Mouse (Mus musculus) embryonic facial prominence, embryonic 15.5 days (tissue): ENCODE results near the gene Tbl1xr1. TPM values are rescaled to one million over a fixed set of nuclear protein-coding genes. Genes with fewer than 3 reads are reported as not detected.

Source experiments
- ATAC-seq: fragments of 200-750 bp; cut with Nextera tagmentation; 2 replicates; pipeline ENCODE4 v1.8.0; 2017; ENCODE audit warnings: low read depth, moderate TSS enrichment; ENCODE audit not compliant: insufficient number of reproducible peaks, low FRiP score, low TSS enrichment
- H3K27ac ChIP-seq: fragments of 300-500 bp; sonication (generic); replicated peaks from 2 replicates; pipeline ENCODE4 v1.5.1; 2015; ENCODE audit warnings: mild to moderate bottlenecking, inconsistent platforms
- H3K27me3 ChIP-seq: fragments of 300-500 bp; sonication (generic); 2 replicates; pipeline ENCODE4 v1.6.1; 2015; ENCODE audit warnings: inconsistent platforms
- H3K36me3 ChIP-seq: fragments of 300-500 bp; sonication (generic); 2 replicates; pipeline ENCODE4 v1.6.1; 2015; ENCODE audit warnings: mild to moderate bottlenecking, inconsistent platforms
- H3K4me1 ChIP-seq: fragments of 300-500 bp; sonication (generic); 2 replicates; pipeline ENCODE4 v1.6.1; 2015; ENCODE audit warnings: inconsistent platforms
- H3K4me2 ChIP-seq: fragments of 300-500 bp; sonication (generic); replicated peaks from 2 replicates; pipeline ENCODE4 v1.6.1; 2015; ENCODE audit warnings: mild to moderate bottlenecking, inconsistent platforms
- H3K4me3 ChIP-seq: fragments of 300-500 bp; sonication (generic); replicated peaks from 2 replicates; pipeline ENCODE4 v1.5.1; 2015; ENCODE audit warnings: mild to moderate bottlenecking, inconsistent platforms
- H3K9ac ChIP-seq: fragments of 300-500 bp; sonication (generic); 2 replicates; pipeline ENCODE4 v1.6.1; 2015; ENCODE audit warnings: inconsistent platforms
- H3K9me3 ChIP-seq: fragments of 300-500 bp; sonication (generic); replicated peaks from 2 replicates; pipeline ENCODE4 v1.6.1; 2016; ENCODE audit warnings: inconsistent platforms
- WGBS: fragments of 180-500 bp; shearing (Covaris S2); methylation state at CpG from one replicate; pipeline ENCODE4 v1.1.7; 2015; 5-methylcytosine and 5-hydroxymethylcytosine counted together
- polyA plus RNA-seq: library from polyadenylated mRNA; unstranded; fragments of >200 nt; fragmentation: Nextera tagmentation; extraction: Ambion mirVana; gene quantifications from 2 replicates; pipeline ENCODE4 v1.2.1, GENCODE M21; 2015

The Tbl1xr1 gene
- polyA plus RNA-seq, 1 experiment from 2014 or later: 28.3 TPM

DNA sequence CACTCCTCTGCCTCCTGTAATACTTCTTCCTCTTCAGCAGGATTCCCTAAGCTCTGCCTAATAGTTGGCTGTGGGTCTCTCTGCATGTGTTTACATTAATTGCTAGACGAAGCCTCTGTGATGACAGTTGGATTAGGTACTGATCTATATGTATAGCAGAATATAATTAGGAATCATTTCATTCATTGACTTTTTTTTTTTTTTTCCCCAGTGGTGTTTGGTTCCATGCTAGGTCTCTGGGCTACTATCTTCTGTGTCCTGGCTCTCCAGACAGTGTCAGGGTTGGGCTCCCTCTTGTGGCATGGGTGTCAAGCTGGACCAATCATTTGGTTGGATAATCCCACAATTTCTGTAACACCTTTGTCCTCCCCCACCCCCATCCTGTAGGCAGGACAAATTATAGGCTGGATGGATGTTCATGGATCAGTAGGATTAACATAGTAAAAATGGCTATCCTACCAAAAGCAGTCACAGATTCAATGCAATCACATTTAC, 71.0 kb downstream of the Tbl1xr1 start:
- Histone ChIP-seq H3K27me3 (no peaks in the 10 kb centered on the region), H3K4me2 (no peak overlapping the region), H3K4me3 (no peak overlapping the region), H3K36me3 (no peaks in the 10 kb centered on the region), H3K9me3 (no peaks in the 10 kb centered on the region), H3K4me1 (no peaks in the 10 kb centered on the region), H3K9ac (no peak overlapping the region), H3K27ac (no peak overlapping the region)
- no peak for ATAC-seq
- 63% methylated on average over 1 of the region's 1 CpGs for WGBS

DNA sequence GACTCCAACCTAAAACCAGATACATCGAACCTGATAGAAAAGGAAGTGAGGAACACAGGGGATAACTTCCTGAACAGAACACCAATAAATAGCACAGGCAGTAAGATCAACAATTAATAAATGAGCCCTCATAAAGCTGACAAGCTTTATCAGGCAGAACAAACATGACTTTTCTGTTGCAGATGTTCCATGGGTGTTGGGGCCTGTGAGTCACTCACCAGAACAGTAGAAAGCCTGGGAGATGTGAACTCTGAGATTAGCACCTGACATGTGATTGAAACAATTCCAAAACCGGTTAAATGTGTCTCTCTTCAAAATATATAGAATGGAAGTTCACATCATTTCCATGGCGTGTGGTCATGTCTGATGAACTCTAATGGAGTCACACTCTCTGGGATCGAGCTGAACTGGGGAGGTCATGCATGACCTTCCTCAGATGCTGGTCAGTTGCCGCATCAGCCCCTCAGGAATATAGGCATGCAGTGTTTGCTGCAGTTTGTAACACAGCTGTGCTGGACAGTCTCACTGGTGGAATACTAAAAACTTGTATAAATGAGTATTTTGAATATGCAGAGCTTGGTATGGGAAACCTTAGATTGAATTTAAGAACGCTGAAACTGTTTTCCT, 72.0 kb downstream of the Tbl1xr1 start:
- Histone ChIP-seq H3K4me2 (no peak overlapping the region), H3K27ac (no peak overlapping the region), H3K9me3 (no peaks in the 10 kb centered on the region), H3K27me3 (no peaks in the 10 kb centered on the region), H3K36me3 (no peaks in the 10 kb centered on the region), H3K9ac (no peak overlapping the region), H3K4me3 (no peak overlapping the region), H3K4me1 (no peaks in the 10 kb centered on the region)
- 87% methylated on average over 6 of the region's 6 CpGs for WGBS
- no peak for ATAC-seq

DNA sequence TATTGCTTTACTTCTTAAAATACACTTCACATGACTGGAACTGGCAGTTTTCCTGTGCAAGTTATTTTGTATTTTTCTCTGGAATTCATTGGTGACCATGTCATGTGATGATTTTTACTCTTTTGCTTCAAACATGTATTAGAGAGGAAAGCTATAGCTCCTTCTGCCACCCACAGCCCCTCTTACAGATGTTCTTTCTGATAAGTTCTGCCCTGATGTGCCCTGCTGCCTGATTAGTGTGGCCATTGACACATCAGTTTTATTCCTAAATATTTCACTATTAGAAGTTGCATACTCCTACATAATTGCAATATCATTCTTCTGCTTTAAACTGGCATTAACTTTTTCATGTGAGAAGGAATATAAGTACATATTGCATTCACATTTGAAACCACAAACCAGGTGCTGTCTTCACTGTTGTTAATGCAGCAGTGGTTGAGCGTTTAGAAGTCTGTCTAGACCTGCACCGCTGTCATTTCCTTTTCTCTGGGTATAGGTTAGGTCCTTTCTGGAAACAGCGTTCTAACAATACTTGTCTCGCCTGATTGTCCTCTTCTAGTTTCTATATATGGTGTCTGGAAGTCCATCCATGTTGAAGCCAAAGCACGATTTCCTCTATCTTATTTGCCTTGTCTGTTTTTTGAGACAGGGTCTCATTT, 74.5 kb downstream of the Tbl1xr1 start:
- ATAC-seq: no peak

DNA sequence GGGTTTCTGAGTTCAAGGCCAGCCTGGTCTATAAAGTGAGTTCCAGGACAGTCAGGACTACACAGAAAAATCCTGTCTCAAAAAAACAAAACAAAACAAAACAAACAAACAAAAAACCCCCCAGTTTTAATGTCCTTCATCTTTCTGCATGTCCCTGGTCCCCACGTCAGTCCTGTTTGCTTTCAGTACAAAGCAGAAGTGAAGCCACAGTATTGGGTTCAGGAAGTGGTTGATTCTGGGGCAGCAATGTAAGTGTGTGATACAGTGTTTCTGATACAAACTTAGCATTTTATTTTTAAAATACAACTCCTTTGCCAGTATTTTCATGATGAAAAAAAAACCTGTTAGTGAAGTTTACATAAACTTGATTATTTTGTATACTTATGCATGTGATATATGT, 76.3 kb downstream of the Tbl1xr1 start:
- Histone ChIP-seq H3K27ac (no peak overlapping the region), H3K9me3 (0 out of 2 replicates have a peak, but pooled peaks cover 7% of the 10 kb centered on the region), H3K4me2 (no peak overlapping the region), H3K36me3 (0 out of 2 replicates have a peak, but pooled peaks cover 7% of the 10 kb centered on the region), H3K9ac (no peak overlapping the region), H3K27me3 (no peaks in the 10 kb centered on the region), H3K4me1 (no peaks in the 10 kb centered on the region), H3K4me3 (no peak overlapping the region)
- WGBS: 88% methylated on average over 1 of the region's 1 CpGs
- no peak for ATAC-seq

More for the DNA sequence above, 74.5 kb downstream of the Tbl1xr1 start:
- 82% methylated on average over 5 of the region's 5 CpGs for WGBS
- Histone ChIP-seq H3K27ac (no peak overlapping the region), H3K9ac (no peak overlapping the region), H3K4me1 (no peaks in the 10 kb centered on the region), H3K9me3 (no peaks in the 10 kb centered on the region), H3K4me3 (no peak overlapping the region), H3K4me2 (no peak overlapping the region), H3K27me3 (no peaks in the 10 kb centered on the region), H3K36me3 (0 out of 2 replicates have a peak, but pooled peaks cover under 1% of the 10 kb centered on the region)

DNA sequence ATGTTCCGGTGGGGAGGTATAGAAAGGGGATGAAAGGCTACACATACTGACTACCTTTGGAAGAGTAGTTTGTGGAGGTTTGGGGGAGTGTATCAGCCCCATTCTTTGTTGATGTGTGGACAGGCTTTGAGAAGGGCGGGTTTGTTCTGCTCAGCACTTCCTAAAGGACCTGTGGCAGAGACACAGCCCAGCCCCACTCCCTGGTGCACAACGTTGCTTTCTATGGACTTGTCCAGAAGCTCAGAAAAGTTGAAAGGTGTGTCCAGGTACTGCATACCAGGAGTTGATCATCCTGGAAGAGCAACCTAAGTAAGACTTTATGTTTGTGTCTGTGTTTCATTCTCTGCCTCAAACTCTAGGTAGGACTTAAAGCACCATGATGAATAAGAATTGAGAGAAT, 78.1 kb downstream of the Tbl1xr1 start:
- H3K27ac ChIP-seq: no peak overlapping the region
- no peak for ATAC-seq
- H3K4me3 ChIP-seq: no peak overlapping the region
- 0 out of 2 replicates have a peak, but pooled peaks cover 7% of the 10 kb centered on the region for H3K36me3 ChIP-seq
- 0 out of 2 replicates have a peak, but pooled peaks cover 7% of the 10 kb centered on the region for H3K9me3 ChIP-seq
- H3K27me3 ChIP-seq: no peaks in the 10 kb centered on the region
- 95% methylated on average over 3 of the region's 3 CpGs for WGBS
- H3K4me2 ChIP-seq: no peak overlapping the region
- H3K4me1 ChIP-seq: no peaks in the 10 kb centered on the region
- H3K9ac ChIP-seq: no peak overlapping the region

DNA sequence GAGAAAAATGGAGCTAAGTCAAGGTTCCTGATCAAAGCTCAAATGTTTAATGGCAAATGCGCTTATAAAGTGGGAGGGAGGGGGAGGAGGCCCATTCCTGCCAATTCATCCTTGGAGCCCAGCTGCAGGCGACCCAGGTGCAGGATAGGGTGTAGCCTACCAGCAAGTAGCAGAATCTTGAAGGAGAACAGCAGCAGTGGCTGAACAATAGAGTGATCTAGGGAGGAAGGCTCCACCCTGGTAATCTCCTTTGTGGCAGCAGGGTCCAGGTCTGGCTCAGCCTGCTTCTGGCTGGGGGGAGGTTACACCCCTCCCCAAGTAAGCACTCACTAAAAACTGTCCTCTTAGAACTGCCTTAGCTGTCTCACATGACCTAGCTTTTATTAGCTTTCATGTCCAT, 79.9 kb downstream of the Tbl1xr1 start:
- 0 out of 2 replicates have a peak, but pooled peaks cover 7% of the 10 kb centered on the region for H3K9me3 ChIP-seq
- 77% methylated on average over 2 of the region's 2 CpGs for WGBS

DNA sequence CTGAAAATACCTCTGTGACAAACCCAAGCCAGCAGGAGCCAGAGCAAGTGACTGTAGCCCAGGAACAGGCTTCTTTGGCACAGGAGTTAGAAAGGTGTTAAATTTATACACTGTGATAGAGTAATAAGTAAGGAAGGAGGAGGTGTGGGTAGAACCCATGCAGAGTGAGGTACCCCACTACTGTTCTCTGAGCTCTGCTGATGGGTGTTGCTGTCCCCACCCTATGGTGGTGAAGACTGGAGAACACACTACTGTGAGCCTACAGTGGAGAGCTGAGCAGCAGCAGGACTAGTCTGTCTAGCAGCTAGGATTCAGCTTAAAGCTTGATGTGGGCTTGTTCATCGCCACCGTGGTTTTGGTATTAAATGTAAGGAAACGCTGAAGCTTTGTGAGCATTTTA, 86.5 kb downstream of the Tbl1xr1 start:
- H3K9ac ChIP-seq: no peak overlapping the region
- WGBS: 90% methylated on average over 3 of the region's 3 CpGs
- H3K4me3 ChIP-seq: no peak overlapping the region
- ATAC-seq: no peak
- no peaks in the 10 kb centered on the region for H3K27me3 ChIP-seq
- no peaks in the 10 kb centered on the region for H3K36me3 ChIP-seq
- H3K4me1 ChIP-seq: no peaks in the 10 kb centered on the region
- no peak overlapping the region for H3K4me2 ChIP-seq
- no peaks in the 10 kb centered on the region for H3K9me3 ChIP-seq
- no peak overlapping the region for H3K27ac ChIP-seq

More for the DNA sequence above, 79.9 kb downstream of the Tbl1xr1 start:
- Histone ChIP-seq H3K9ac (no peak overlapping the region), H3K36me3 (0 out of 2 replicates have a peak, but pooled peaks cover 7% of the 10 kb centered on the region), H3K4me1 (no peaks in the 10 kb centered on the region), H3K4me3 (no peak overlapping the region), H3K27me3 (no peaks in the 10 kb centered on the region), H3K4me2 (no peak overlapping the region), H3K27ac (no peak overlapping the region)
- ATAC-seq: no peak

DNA sequence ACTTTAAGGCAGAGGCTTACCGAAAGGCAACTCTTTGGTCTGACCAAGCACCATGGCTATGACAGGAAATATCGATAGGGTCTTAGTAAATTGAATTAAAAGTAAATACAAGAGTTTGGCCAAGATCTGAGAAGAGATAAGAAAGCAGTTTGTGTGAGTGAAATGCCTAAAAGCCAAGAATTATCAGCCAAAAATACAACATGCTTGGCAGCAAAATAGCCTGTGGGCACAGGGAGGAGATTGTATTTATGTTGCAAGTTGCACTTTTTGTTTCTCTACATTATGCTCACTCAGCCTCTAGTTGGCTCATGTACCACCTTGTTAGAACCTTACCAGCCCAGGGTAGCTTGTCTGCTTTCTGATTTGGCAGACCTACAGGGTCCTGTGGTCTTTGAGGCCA, 91.4 kb downstream of the Tbl1xr1 start:
- no peaks in the 10 kb centered on the region for H3K9me3 ChIP-seq
- H3K4me1 ChIP-seq: peaks cover 6% of the 10 kb centered on the region; the same call in 1 of the 2 replicates
- H3K36me3 ChIP-seq: no peaks in the 10 kb centered on the region
- no peaks in the 10 kb centered on the region for H3K27me3 ChIP-seq
- no peak overlapping the region for H3K27ac ChIP-seq
- H3K9ac ChIP-seq: no peak overlapping the region
- no peak overlapping the region for H3K4me3 ChIP-seq
- WGBS: 78% methylated on average over 2 of the region's 2 CpGs
- H3K4me2 ChIP-seq: no peak overlapping the region
- ATAC-seq: no peak

DNA sequence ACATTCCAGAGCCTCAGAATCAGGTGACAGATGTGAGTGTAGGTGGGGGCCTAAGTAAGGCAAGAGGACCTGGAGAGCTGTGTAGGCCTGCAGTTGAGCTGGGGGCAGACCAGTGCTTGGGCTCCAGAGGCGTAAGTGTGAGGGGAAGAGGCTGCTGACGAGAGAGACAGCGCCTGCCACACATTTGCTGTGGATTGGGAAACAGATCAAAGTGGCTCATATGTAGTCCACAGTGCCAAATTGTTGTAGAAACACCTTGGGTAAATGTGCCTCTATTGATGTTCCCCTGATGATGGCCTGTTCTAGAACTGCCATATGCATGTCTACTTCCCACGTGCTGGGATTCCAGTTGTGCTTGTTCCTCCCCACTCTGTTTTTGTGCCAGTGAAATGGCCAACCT, 92.0 kb downstream of the Tbl1xr1 start:
- no peaks in the 10 kb centered on the region for H3K27me3 ChIP-seq
- H3K9me3 ChIP-seq: no peaks in the 10 kb centered on the region
- no peak for ATAC-seq
- no peaks in the 10 kb centered on the region for H3K36me3 ChIP-seq
- peaks cover 8% of the 10 kb centered on the region; the same call in 1 of the 2 replicates for H3K4me1 ChIP-seq
- no peak overlapping the region for H3K27ac ChIP-seq
- H3K4me3 ChIP-seq: no peak overlapping the region
- no peak overlapping the region for H3K9ac ChIP-seq
- H3K4me2 ChIP-seq: no peak overlapping the region
- 86% methylated on average over 4 of the region's 4 CpGs for WGBS

DNA sequence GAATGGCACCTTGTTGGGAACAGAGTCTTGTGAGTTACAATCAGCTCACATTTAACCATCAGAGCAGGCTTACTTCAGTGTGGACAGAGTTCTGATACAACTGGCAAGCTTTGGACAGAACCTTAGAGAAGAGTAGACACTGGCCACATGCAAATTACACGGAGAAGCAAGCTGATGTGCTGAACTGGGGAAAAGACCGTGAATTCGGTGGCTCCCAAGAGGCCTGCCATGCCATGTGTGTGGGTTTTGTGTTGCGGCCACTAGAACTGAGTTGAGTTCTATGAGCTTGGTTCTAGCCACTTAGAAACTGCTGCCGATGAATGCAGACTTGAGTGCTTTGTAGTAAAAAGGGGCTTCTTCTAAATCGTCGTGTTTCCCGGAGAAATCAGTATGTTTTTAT, 95.1 kb downstream of the Tbl1xr1 start:
- H3K36me3 ChIP-seq: no peaks in the 10 kb centered on the region
- WGBS: 68% methylated on average over 8 of the region's 8 CpGs
- H3K9me3 ChIP-seq: no peaks in the 10 kb centered on the region
- no peak overlapping the region for H3K4me2 ChIP-seq
- H3K9ac ChIP-seq: no peak overlapping the region
- ATAC-seq: no peak
- H3K27me3 ChIP-seq: no peaks in the 10 kb centered on the region
- H3K4me3 ChIP-seq: no peak overlapping the region
- H3K4me1 ChIP-seq: peaks cover 8% of the 10 kb centered on the region; the same call in 1 of the 2 replicates
- H3K27ac ChIP-seq: no peak overlapping the region

DNA sequence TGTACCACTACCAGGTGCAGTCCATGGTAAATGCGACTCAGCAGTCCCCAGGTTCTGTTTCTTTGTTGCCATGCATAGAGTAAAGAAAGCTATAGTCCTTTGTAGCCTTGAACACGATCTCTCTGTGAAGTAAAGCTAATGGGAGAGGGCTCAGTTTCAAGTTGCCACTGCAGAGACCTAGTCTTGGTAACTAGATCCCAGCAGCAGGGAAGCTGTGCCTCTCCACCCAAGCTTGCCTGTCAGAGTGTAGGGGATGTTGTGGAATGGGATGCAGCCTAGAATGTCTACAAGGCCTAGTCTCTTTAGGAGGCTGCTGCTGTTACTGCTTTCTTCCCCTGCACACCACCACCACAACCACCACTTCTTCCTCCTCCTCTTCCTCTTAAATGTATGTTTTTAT, 96.0 kb downstream of the Tbl1xr1 start:
- ATAC-seq: 0 out of 2 replicates have a peak, but pooled peaks have one; percentile 57
- H3K36me3 ChIP-seq: no peaks in the 10 kb centered on the region
- 27% methylated on average over 2 of the region's 2 CpGs for WGBS

More for the DNA sequence above, 96.0 kb downstream of the Tbl1xr1 start:
- no peaks in the 10 kb centered on the region for H3K27me3 ChIP-seq
- no peak overlapping the region for H3K4me3 ChIP-seq
- H3K4me1 ChIP-seq: peaks cover 8% of the 10 kb centered on the region; the same call in 1 of the 2 replicates
- no peaks in the 10 kb centered on the region for H3K9me3 ChIP-seq
- no peak overlapping the region for H3K27ac ChIP-seq
- H3K4me2 ChIP-seq: no peak overlapping the region
- H3K9ac ChIP-seq: no peak overlapping the region
